Mouse (Mus musculus): Measurements from ENCODE around the gene Gad2. TPM values are rescaled to one million over a fixed set of nuclear protein-coding genes. Genes with fewer than 3 reads are reported as not detected.

The Gad2 gene
- polyA plus RNA-seq, 1 experiment from 2014 or later = 0.41 TPM

DNA sequence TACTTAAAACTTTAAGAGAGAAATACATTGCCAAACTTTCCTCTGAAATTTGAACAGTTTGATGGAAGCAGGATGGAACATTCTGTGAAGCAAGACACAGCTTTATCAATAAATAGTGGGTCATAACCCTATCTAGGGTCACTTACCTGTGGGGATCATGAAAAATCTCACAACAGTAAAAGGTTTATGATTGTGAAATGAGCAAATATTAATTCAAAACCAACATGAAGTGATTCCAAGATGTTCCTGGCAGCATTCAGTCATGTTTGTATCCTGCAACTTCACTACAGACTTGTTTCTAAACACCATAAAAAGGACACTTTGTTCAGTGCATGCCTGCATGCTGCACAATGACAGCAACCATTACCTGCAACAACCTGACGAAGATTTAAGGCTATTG, 41.7 kb downstream of the Gad2 start:
- Histone ChIP-seq H3K4me2 (no peak overlapping the region), H3K27ac (no peak overlapping the region), H3K9ac (no peak overlapping the region), H3K27me3 (no peaks in the 10 kb centered on the region), H3K4me3 (no peak overlapping the region), H3K36me3 (no peaks in the 10 kb centered on the region), H3K9me3 (no peaks in the 10 kb centered on the region), H3K4me1 (no peaks in the 10 kb centered on the region)
- ATAC-seq (ENCODE audit: insufficient number of reproducible peaks, insufficient read depth, low FRiP score, low TSS enrichment, low read depth) = no peak
- WGBS = 66% methylated on average over 1 of the region's 1 CpGs

DNA sequence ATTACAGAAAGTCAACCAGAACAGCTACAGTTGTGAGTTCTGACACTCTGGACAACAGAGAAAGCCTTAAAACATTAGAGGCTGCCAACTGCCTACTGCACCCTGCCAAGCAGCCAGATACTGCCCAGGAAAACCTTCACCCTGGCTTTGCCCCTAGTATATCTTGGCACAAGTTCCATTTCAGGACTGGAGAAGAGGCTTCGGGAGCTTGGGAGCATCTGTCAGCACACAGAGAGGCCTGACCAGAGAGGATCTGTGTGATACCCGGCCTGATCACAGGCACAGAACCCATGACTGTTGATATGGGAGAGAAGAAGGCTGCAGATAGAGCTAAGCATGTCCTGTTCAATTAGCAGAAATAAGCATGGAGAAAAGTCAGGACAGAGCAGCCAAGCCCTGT, 48.4 kb downstream of the Gad2 start:
- no peak overlapping the region for H3K4me3 ChIP-seq
- H3K27me3 ChIP-seq = no peaks in the 10 kb centered on the region
- ATAC-seq (ENCODE audit: insufficient number of reproducible peaks, insufficient read depth, low FRiP score, low TSS enrichment, low read depth) = no peak
- WGBS = 83% methylated on average over 2 of the region's 2 CpGs
- H3K4me2 ChIP-seq = no peak overlapping the region
- no peaks in the 10 kb centered on the region for H3K9me3 ChIP-seq
- no peak overlapping the region for H3K9ac ChIP-seq
- H3K27ac ChIP-seq = no peak overlapping the region
- no peaks in the 10 kb centered on the region for H3K36me3 ChIP-seq
- no peaks in the 10 kb centered on the region for H3K4me1 ChIP-seq

DNA sequence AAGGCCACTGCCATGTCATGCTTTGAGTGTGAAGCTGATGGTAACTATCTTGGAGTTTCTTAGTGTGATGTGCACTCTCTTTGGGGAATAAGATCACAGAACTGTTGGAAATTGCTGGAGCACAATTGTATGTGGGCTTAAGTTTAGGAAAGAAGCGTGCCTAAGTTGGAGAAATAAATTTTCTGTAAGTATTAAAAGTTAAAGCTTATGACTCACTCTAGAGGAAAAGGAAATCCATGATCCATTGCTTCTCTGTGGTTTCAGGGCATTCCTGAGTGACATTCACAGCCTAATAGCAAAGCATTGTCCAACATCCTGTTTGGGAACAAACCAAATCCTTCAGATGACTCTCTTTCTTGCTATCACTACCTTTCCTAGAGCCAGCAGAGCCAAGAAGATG, 49.3 kb downstream of the Gad2 start:
- Histone ChIP-seq H3K4me3 (no peak overlapping the region), H3K9ac (no peak overlapping the region), H3K4me1 (no peaks in the 10 kb centered on the region), H3K4me2 (no peak overlapping the region), H3K9me3 (no peaks in the 10 kb centered on the region), H3K27ac (no peak overlapping the region), H3K27me3 (no peaks in the 10 kb centered on the region), H3K36me3 (no peaks in the 10 kb centered on the region)
- no peak for ATAC-seq (ENCODE audit: insufficient number of reproducible peaks, insufficient read depth, low FRiP score, low TSS enrichment, low read depth)
- whole genome bisulfite sequencing = 65% methylated on average over 1 of the region's 1 CpGs

DNA sequence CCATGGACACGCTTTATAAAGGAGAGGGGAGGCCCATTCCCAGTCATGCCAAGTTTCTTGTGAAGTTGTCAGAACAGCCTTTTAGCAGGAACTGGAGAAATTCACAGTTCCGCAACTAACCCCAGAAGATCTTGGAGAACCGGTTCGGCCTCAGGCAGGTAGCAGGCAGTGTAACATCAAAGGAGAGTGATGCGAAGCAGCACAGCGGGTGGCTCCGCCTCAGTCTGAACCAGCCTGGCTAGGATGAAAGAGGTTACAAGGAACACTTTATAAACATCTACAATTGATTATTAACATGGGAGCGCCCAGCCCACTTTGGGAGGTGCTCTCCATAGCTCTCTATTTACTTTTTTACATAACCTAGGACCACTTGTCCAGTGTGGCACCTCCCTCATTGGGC, 55.1 kb downstream of the Gad2 start:
- Histone ChIP-seq H3K9me3 (no peaks in the 10 kb centered on the region), H3K4me1 (no peaks in the 10 kb centered on the region), H3K4me2 (no peak overlapping the region), H3K27ac (no peak overlapping the region), H3K27me3 (no peaks in the 10 kb centered on the region), H3K36me3 (no peaks in the 10 kb centered on the region), H3K9ac (no peak overlapping the region), H3K4me3 (no peak overlapping the region)
- WGBS = 16% methylated on average over 8 of the region's 8 CpGs
- no peak for ATAC-seq (ENCODE audit: insufficient number of reproducible peaks, insufficient read depth, low FRiP score, low TSS enrichment, low read depth)

DNA sequence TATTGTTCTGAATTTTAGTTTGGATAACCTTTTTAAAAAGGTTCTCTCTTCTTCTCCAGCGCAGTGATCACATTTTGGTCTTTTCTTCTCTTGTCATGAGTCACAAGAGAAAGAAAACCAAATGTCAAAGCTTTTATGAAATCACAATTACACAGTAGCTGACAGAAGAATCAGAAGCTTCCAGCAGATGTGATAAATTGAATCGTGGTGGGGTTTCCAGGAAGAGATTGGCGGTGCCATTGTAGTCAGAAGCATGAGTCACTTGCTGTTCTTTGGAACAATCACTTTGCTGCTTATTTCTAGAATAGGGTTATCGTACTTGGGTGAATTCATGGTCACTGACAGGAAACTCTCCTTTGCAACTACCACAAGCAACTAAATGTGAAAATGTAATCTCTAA, 57.9 kb downstream of the Gad2 start:
- no peaks in the 10 kb centered on the region for H3K9me3 ChIP-seq
- H3K36me3 ChIP-seq = no peaks in the 10 kb centered on the region
- WGBS = 81% methylated on average over 4 of the region's 4 CpGs
- H3K4me1 ChIP-seq = no peaks in the 10 kb centered on the region
- no peaks in the 10 kb centered on the region for H3K27me3 ChIP-seq
- H3K4me3 ChIP-seq = no peak overlapping the region
- H3K9ac ChIP-seq = no peak overlapping the region
- ATAC-seq (ENCODE audit: insufficient number of reproducible peaks, insufficient read depth, low FRiP score, low TSS enrichment, low read depth) = no peak
- no peak overlapping the region for H3K27ac ChIP-seq
- no peak overlapping the region for H3K4me2 ChIP-seq

DNA sequence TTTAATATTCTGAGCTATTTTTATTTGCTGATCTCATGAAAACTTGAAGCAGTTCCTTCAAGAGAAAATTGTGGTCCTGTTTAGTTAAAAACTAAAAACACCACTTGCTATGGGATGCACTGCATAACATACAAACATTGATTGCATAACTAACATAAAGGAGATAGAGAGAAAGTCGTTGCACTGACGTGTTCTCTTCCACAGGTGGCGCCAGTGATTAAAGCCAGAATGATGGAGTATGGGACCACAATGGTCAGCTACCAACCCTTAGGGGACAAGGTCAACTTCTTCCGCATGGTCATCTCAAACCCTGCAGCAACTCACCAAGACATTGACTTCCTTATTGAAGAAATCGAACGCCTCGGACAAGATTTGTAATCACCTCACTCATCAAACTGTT, 68.0 kb downstream of the Gad2 start:
- Histone ChIP-seq H3K9ac (no peak overlapping the region), H3K27me3 (no peaks in the 10 kb centered on the region), H3K27ac (no peak overlapping the region), H3K9me3 (no peaks in the 10 kb centered on the region), H3K36me3 (no peaks in the 10 kb centered on the region), H3K4me1 (no peaks in the 10 kb centered on the region), H3K4me3 (no peak overlapping the region), H3K4me2 (no peak overlapping the region)
- ATAC-seq (ENCODE audit: insufficient number of reproducible peaks, insufficient read depth, low FRiP score, low TSS enrichment, low read depth) = no peak
- whole genome bisulfite sequencing = 78% methylated on average over 7 of the region's 7 CpGs

DNA sequence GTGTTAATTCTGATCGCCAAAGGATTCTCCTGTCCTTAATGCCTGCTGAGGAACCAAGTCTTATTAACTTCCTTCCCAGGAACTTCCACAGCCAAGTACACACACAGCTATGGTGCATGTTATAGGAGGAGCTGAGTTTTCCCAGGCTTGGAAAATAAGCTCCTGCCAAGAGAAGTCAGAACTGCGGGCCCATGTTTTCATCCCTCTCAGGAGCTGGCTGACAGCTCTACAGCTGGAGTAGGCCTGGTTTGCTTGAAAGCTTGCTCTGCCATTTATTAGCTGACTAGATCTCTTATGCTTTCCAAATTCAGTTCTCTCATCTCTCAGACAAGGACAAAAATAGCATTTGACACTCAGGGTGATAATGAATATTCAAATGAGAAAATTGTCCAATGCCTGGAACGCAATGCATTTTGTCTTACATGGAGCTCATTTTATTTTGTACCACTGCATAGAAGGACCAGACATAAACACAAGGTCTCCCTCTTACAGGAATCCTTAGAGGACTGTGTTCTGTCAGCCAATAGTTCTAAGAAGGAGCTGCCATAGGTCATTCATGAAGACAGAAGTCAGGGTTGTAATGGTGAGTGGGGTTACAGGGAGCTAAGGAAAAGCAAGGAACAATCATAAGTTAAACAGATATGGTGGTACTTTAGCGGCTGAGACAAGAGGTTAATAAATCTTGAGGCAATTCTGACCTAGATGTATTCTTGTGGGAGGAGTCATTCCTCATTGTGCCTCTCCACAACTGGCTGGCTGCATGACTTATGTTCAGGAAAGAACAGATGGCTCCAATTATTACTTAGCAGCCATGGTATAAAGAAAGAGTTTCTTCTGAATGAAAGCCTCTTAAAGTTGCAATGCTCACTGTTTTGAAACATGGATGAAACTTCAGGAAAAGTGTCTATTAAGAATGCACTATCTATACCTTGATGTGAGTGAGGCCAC, 83.0 kb downstream of the Gad2 start:
- Histone ChIP-seq H3K36me3 (no peaks in the 10 kb centered on the region), H3K4me3 (no peak overlapping the region), H3K4me1 (peaks cover 17% of the 10 kb centered on the region), H3K4me2 (no peak overlapping the region), H3K27ac (peak overlapping the region; percentile 17; the same call in 1 of the 2 replicates), H3K27me3 (no peaks in the 10 kb centered on the region), H3K9ac (no peak overlapping the region), H3K9me3 (no peaks in the 10 kb centered on the region)
- WGBS = 53% methylated on average over 4 of the region's 4 CpGs
- ATAC-seq (ENCODE audit: insufficient number of reproducible peaks, insufficient read depth, low FRiP score, low TSS enrichment, low read depth) = no peak

DNA sequence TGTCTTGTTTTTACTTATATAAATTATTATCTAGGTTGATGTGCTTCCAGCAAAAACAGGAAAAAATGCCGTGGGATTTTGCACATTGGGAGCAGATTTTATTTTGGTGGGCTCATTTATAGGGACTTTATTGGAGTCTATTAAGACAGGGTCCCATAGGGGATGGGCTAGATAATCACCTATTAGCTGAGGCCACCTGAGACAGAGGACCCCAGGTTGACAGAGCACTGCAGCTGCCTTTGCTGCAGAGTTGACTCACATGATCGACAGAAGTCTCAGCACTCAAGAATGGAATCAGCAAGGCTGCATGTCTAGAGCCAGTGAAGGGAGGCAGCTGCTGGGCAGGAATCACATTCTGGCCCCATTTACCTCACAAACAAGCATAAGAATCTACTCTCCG, 84.2 kb downstream of the Gad2 start:
- WGBS = 66% methylated on average over 3 of the region's 3 CpGs
- Histone ChIP-seq H3K4me2 (no peak overlapping the region), H3K4me1 (peaks cover 17% of the 10 kb centered on the region), H3K27ac (no peak overlapping the region), H3K36me3 (no peaks in the 10 kb centered on the region), H3K9ac (no peak overlapping the region), H3K9me3 (no peaks in the 10 kb centered on the region), H3K4me3 (no peak overlapping the region), H3K27me3 (no peaks in the 10 kb centered on the region)
- no peak for ATAC-seq (ENCODE audit: insufficient number of reproducible peaks, insufficient read depth, low FRiP score, low TSS enrichment, low read depth)

DNA sequence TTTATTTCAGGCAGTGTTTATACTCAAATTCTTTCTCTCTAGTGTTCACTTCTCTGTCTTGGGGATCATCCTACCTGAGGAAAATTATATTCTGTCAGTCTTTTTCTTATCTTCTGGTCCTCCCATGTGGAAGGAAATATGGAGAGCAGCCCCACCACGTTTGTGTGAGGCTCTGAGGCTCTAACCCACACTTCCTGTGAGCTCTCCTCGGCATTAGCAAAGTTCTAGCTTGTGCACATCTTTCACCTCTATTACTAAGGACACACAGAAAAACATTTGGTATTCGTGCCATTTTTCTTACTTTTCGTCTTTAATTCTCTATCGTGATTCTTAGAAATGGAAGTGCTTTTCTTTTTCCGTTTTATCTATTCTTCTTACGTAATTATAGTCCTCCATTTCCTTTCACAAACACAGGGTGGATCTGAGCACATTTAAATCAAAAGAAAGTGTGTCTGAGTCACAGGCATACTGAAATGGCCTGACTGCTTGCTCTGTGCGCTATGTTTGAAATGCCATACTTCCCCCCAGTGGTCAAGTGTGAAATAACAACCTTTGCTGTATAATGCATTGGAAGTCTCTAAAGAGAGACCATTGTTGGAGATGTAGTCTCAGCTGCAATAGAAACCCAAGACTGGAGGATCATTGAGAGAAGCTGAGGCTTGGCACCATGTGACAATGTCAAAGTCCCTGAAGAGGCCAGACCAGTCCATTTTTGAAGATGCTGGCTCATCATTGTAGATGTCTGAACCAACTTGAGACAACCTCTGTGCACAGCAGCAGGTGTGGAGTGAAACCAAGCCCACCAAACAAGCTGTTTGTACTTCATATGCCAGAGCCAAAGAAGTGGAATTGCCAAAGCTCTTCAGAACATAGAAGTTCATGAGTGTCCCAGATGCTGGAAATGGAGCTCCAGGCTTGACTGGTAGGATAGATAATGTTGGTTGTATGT, 99.8 kb downstream of the Gad2 start:
- H3K9me3 ChIP-seq = no peaks in the 10 kb centered on the region
- 0 out of 2 replicates have a peak overlapping the region, but pooled peaks have one; percentile 14 for H3K4me2 ChIP-seq
- WGBS = 23% methylated on average over 8 of the region's 8 CpGs
- H3K4me1 ChIP-seq = no peaks in the 10 kb centered on the region
- H3K36me3 ChIP-seq = no peaks in the 10 kb centered on the region
- H3K9ac ChIP-seq = no peak overlapping the region
- no peak overlapping the region for H3K4me3 ChIP-seq
- peak; percentile 76; the same call in 1 of the 2 replicates for ATAC-seq (ENCODE audit: insufficient number of reproducible peaks, insufficient read depth, low FRiP score, low TSS enrichment, low read depth)
- no peak overlapping the region for H3K27ac ChIP-seq
- H3K27me3 ChIP-seq = no peaks in the 10 kb centered on the region

DNA sequence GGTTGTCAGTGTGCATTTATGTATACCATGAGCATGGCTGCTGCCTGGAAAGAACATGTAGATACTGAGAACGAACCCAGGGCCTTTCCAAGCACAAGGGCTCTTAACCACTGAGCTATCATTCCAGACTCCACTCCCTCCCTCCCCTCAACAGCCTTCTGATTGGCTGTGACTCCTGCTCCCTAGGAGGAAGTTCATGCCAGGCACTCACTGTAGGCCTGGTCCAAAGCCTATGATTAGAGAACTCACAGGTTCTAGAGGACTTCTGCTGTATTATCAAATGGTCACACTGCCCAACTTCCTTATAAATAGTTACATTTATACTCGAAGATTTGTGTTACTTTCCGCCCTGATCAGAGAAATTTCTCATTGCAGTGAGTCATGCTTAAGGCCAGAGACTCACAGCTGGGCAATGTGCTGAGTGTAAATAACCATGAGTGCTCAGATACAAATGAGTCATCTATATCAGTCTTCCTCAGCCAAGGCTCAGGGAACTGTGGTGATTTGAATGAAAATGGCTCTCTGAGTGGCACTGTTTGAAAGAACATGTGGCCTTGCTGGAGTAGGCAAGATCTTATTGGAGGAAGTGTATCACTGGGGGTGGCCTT, 102.0 kb downstream of the Gad2 start:
- H3K9ac ChIP-seq = no peak overlapping the region
- no peak for ATAC-seq (ENCODE audit: insufficient number of reproducible peaks, insufficient read depth, low FRiP score, low TSS enrichment, low read depth)
- no peak overlapping the region for H3K4me2 ChIP-seq
- no peak overlapping the region for H3K4me3 ChIP-seq
- no peaks in the 10 kb centered on the region for H3K36me3 ChIP-seq
- no peak overlapping the region for H3K27ac ChIP-seq
- H3K4me1 ChIP-seq = no peaks in the 10 kb centered on the region
- 71% methylated on average over 3 of the region's 3 CpGs for WGBS
- H3K9me3 ChIP-seq = no peaks in the 10 kb centered on the region
- no peaks in the 10 kb centered on the region for H3K27me3 ChIP-seq

DNA sequence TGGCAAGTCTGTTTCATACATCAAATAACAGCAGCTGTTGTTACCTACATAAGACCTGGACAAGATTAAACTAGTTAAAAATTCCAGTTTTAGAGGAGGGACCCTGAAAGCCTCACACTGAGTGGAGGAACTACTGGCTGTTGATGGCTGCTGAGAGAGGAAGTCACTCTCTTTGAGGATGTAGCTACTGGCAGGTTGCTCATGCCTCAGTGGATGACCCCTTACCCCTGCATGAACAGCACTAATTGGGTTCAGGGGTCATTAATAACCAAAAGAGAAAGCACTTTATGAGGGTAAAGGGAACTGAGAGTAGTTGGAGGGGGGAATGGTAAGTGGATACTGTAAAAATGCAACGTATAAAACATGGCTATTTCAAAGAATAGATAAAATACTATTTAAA, 105.1 kb downstream of the Gad2 start:
- no peaks in the 10 kb centered on the region for H3K4me1 ChIP-seq
- H3K27ac ChIP-seq = no peak overlapping the region
- no peaks in the 10 kb centered on the region for H3K9me3 ChIP-seq
- H3K36me3 ChIP-seq = no peaks in the 10 kb centered on the region
- no peak for ATAC-seq (ENCODE audit: insufficient number of reproducible peaks, insufficient read depth, low FRiP score, low TSS enrichment, low read depth)
- 69% methylated on average over 1 of the region's 1 CpGs for WGBS
- H3K27me3 ChIP-seq = no peaks in the 10 kb centered on the region
- H3K4me2 ChIP-seq = no peak overlapping the region
- no peak overlapping the region for H3K9ac ChIP-seq
- no peak overlapping the region for H3K4me3 ChIP-seq

Measured in embryonic facial prominence, embryonic 13.5 days (tissue).